Mouse (Mus musculus) CH12.LX (cell line): ENCODE measurements around the gene Ror2. TPM values are rescaled to one million over a fixed set of nuclear protein-coding genes. Genes with fewer than 3 reads are reported as not detected.

Source experiments
- DNase-seq: peaks from one replicate; pipeline ENCODE4 v3.0.0-alpha.2; 2013; ENCODE audit errors: extremely low read depth
- H3K27ac ChIP-seq: 2 replicates; pipeline ENCODE4 v1.5.1; 2012; ENCODE audit warnings: low read depth, mild to moderate bottlenecking, control low read depth, moderate library complexity; ENCODE audit not compliant: insufficient read depth
- H3K27me3 ChIP-seq: replicated peaks from 2 replicates; pipeline ENCODE3; 2012; ENCODE audit warnings: inconsistent platforms
- H3K36me3 ChIP-seq, 2 experiments: replicated peaks in 1 of 2; 2 replicates each; pipeline versions ENCODE3 to v1.6.1; 2012; ENCODE audit warnings: inconsistent platforms in 1 of 2, low read length in 1 of 2, mild to moderate bottlenecking in 1 of 2, mixed read lengths in 1 of 2, moderate library complexity in 1 of 2; ENCODE audit not compliant: control insufficient read depth in 1 of 2, insufficient read depth in 1 of 2
- H3K4me1 ChIP-seq, 2 experiments: 2 replicates each; pipeline ENCODE4 v1.6.1; 2012; ENCODE audit warnings: inconsistent platforms in 1 of 2, moderate library complexity in 1 of 2; ENCODE audit not compliant: insufficient read depth in 2 of 2, control insufficient read depth in 1 of 2
- H3K4me2 ChIP-seq: 2 replicates; pipeline ENCODE4 v1.6.1; 2012; ENCODE audit warnings: low read depth, mild to moderate bottlenecking, control low read depth; ENCODE audit not compliant: poor library complexity, insufficient read depth, severe bottlenecking
- H3K4me3 ChIP-seq, 3 experiments: fragments of 150-350 bp in 1 of 3; sonication (generic) in 1 of 3; replicated peaks in 1 of 3; 2 replicates each; pipeline versions ENCODE3 to v1.5.1; 2011 to 2012; ENCODE audit warnings: low read depth in 2 of 3, low read length in 2 of 3, mild to moderate bottlenecking in 2 of 3, moderate library complexity in 2 of 3, control low read depth in 1 of 3, improper control_type of control experiment in 1 of 3, inconsistent platforms in 1 of 3, mixed read lengths in 1 of 3; ENCODE audit not compliant: poor library complexity in 1 of 3
- H3K79me2 ChIP-seq: replicated peaks from 2 replicates; pipeline ENCODE4 v1.6.1; 2012; ENCODE audit warnings: mild to moderate bottlenecking, moderate library complexity; ENCODE audit not compliant: control insufficient read depth, poor library complexity, insufficient read depth, severe bottlenecking; ENCODE audit errors: extremely low read depth
- H3K9ac ChIP-seq: 2 replicates; pipeline ENCODE4 v1.6.1; 2012; ENCODE audit warnings: low read depth, mild to moderate bottlenecking, control low read depth, moderate library complexity; ENCODE audit not compliant: insufficient read depth
- H3K9me3 ChIP-seq: replicated peaks from 2 replicates; pipeline ENCODE3; 2012; ENCODE audit warnings: low read length, inconsistent platforms, mixed read lengths
- CTCF ChIP-seq, 2 experiments: IDR thresholded peaks in 1 of 2; conservative IDR thresholded peaks in 1 of 2; 2 replicates each; pipeline ENCODE4 v1.5.1; 2011 to 2012; ENCODE audit warnings: low read depth in 2 of 2, low read length in 2 of 2, improper control_type of control experiment in 1 of 2, inconsistent platforms in 1 of 2, mild to moderate bottlenecking in 1 of 2, moderate library complexity in 1 of 2
- ELF1 ChIP-seq: IDR thresholded peaks from 2 replicates; pipeline ENCODE4 v1.6.1; 2014; ENCODE audit warnings: low read depth, mild to moderate bottlenecking, inconsistent platforms, low read length, improper control_type of control experiment
- HCFC1 ChIP-seq: IDR thresholded peaks from 2 replicates; pipeline ENCODE4 v1.6.1; 2012; ENCODE audit warnings: low read depth, mild to moderate bottlenecking, inconsistent platforms, low read length, improper control_type of control experiment
- JUND ChIP-seq: conservative IDR thresholded peaks from 2 replicates; pipeline ENCODE4 v1.6.1; 2011; ENCODE audit warnings: low read depth, low read length, improper control_type of control experiment
- KAT2A ChIP-seq: IDR thresholded peaks from 2 replicates; pipeline ENCODE4 v1.6.1; 2012; ENCODE audit warnings: low read length, improper control_type of control experiment, inconsistent platforms; ENCODE audit not compliant: insufficient replicate concordance
- MAX ChIP-seq: IDR thresholded peaks from 2 replicates; pipeline ENCODE4 v1.6.1; 2011; ENCODE audit warnings: low read length, improper control_type of control experiment
- MAZ ChIP-seq: IDR thresholded peaks from 2 replicates; pipeline ENCODE4 v1.6.1; 2012; ENCODE audit warnings: low read depth, mild to moderate bottlenecking, inconsistent platforms, low read length, improper control_type of control experiment, moderate library complexity
- MXI1 ChIP-seq: IDR thresholded peaks from 2 replicates; pipeline ENCODE4 v1.6.1; 2011; ENCODE audit warnings: mild to moderate bottlenecking, low read depth, low read length, improper control_type of control experiment
- MYC ChIP-seq: IDR thresholded peaks from 2 replicates; pipeline ENCODE4 v1.6.1; 2011; ENCODE audit warnings: low read depth, mild to moderate bottlenecking, improper control_type of control experiment, low read length
- POLR2AphosphoS2 ChIP-seq: IDR thresholded peaks from 2 replicates; pipeline ENCODE4 v1.6.1; 2011; ENCODE audit warnings: low read depth, low read length, improper control_type of control experiment
- RAD21 ChIP-seq: IDR thresholded peaks from 2 replicates; pipeline ENCODE4 v1.6.1; 2011; ENCODE audit warnings: low read depth, mild to moderate bottlenecking, low read length, improper control_type of control experiment, moderate library complexity
- SMC3 ChIP-seq: IDR thresholded peaks from 2 replicates; pipeline ENCODE4 v1.6.1; 2011; ENCODE audit warnings: low read depth, low read length, improper control_type of control experiment
- TCF12 ChIP-seq: IDR thresholded peaks from 2 replicates; pipeline ENCODE4 v1.6.1; 2014; ENCODE audit warnings: low read depth, mild to moderate bottlenecking, inconsistent platforms, low read length, improper control_type of control experiment
- UBTF ChIP-seq: IDR thresholded peaks from 2 replicates; pipeline ENCODE4 v1.6.1; 2012; ENCODE audit warnings: low read depth, mild to moderate bottlenecking, inconsistent platforms, low read length, improper control_type of control experiment, moderate library complexity
- USF1 ChIP-seq: IDR thresholded peaks from 2 replicates; pipeline ENCODE4 v1.6.1; 2014; ENCODE audit warnings: low read depth, mild to moderate bottlenecking, inconsistent platforms, low read length, improper control_type of control experiment
- ZC3H11A ChIP-seq: IDR thresholded peaks from 2 replicates; pipeline ENCODE4 v1.6.1; 2012; ENCODE audit warnings: low read depth, mild to moderate bottlenecking, inconsistent platforms, low read length, improper control_type of control experiment
- dilution Hi-C: fragments of 300-500 bp; cut with MboI; formaldehyde crosslinking; loops from 2 replicates; pipeline ENCODE4 v1.14.3; 2020; ENCODE audit warnings: low sequenced_read_pairs; ENCODE audit not compliant: extremely low pct_unique_long_range_greater_than_20kb, extremely low pct_ligation_motif_present
- in situ Hi-C: fragments of 300-500 bp; cut with MboI; formaldehyde crosslinking; loops from 3 replicates; pipeline ENCODE4 v1.14.3; 2019; ENCODE audit warnings: low sequenced_read_pairs, low pct_ligation_motif_present, low pct_unique_long_range_greater_than_20kb, mixed read lengths
- polyA plus RNA-seq: library from polyadenylated mRNA; unstranded; fragments of >175 nt; gene quantifications from 2 replicates; pipeline ENCODE4 v1.2.1, GENCODE M21; 2012; ENCODE audit warnings: low read depth; ENCODE audit not compliant: insufficient read length
- total RNA-seq, 2 experiments: library from RNA; depleted of rRNA; stranded (reverse); fragments of 300-350 nt in 1 of 2; fragments of >200 nt in 1 of 2; gene quantifications; 2 replicates each; pipeline ENCODE4 v1.2.3; 2012 to 2014

Ror2 gene
- total and polyA plus RNA-seq, 3 experiments: 0.13 to 0.63 (median 0.16) TPM

DNA sequence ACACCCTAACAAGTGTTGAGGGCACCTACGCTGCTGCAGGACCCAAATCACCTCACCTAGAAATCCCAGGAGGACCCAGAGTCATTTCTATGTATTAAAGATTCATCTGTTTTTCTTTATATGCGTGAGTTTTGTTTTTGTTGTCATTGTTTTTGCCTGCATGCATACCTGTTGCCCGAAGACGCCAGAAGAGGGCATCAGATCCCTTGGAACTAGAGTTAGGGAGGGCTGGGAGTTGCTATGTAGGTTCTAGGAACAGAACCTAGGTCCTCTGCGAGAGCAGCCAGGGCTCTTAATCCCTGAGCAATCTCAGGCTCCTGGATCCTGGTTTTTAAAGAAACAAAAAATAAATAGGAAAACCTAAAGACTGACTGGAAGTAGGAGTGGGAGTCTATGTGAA, 20.9 kb upstream of the Ror2 start:
- H3K4me1 ChIP-seq: no peaks in the 10 kb centered on the region
- H3K4me2 ChIP-seq: no peak overlapping the region
- H3K27me3 ChIP-seq: no peaks in the 10 kb centered on the region
- H3K4me3 ChIP-seq: no peak overlapping the region
- dilution Hi-C loops: no loop called here
- H3K27ac ChIP-seq: no peak overlapping the region
- no peak for DNase-seq
- no peaks in the 10 kb centered on the region for H3K79me2 ChIP-seq
- no peak overlapping the region for H3K9ac ChIP-seq
- no peaks in the 10 kb centered on the region for H3K36me3 ChIP-seq
- no peaks in the 10 kb centered on the region for H3K9me3 ChIP-seq
- TF ChIP-seq SMC3: peak; percentile 18; the same call in 1 of the 2 replicates
- TF ChIP-seq ZC3H11A: no peak
- no peak for TF ChIP-seq KAT2A
- TF ChIP-seq CTCF (conservative IDR thresholded peaks at IDR 0.05 in 1 of 2, IDR thresholded peaks at IDR 0.05 in 1 of 2; ENCODE audit: low read depth in 2 of 2, low read length in 2 of 2): peak in 1 of 2 experiments; percentile 39; a peak in 1 of 4 replicates
- TF ChIP-seq RAD21: peak; percentile 17
- in situ Hi-C loops: no loop called here

GRCm38 (mm10) chr13:53305256-53305655, 19.3 kb upstream of the Ror2 start:
- Histone ChIP-seq H3K36me3 (no peaks in the 10 kb centered on the region), H3K27ac (no peak overlapping the region), H3K79me2 (no peaks in the 10 kb centered on the region), H3K9me3 (no peaks in the 10 kb centered on the region), H3K4me2 (no peak overlapping the region), H3K27me3 (no peaks in the 10 kb centered on the region), H3K4me3 (no peak overlapping the region), H3K9ac (no peak overlapping the region), H3K4me1 (no peaks in the 10 kb centered on the region)
- no peak for TF ChIP-seq MXI1
- TF ChIP-seq UBTF: no peak
- TF ChIP-seq TCF12: no peak
- no peak for TF ChIP-seq JUND
- no peak for TF ChIP-seq MAX
- no peak for TF ChIP-seq MAZ
- no peak for TF ChIP-seq ELF1
- TF ChIP-seq HCFC1: no peak
- no peak for TF ChIP-seq MYC
- TF ChIP-seq RAD21: no peak
- no peak for TF ChIP-seq USF1
- TF ChIP-seq POLR2AphosphoS2: no peak
- dilution Hi-C loops (no loop called here), in situ Hi-C loops (no loop called here)
- no peak for DNase-seq
